Mouse (Mus musculus) MEL (cell line): ENCODE data around the gene Itgb2l. TPM values are rescaled to one million over a fixed set of nuclear protein-coding genes. Genes with fewer than 3 reads are reported as not detected.
A peak's percentile ranks its signal among the peaks of the same experiment; 100 is the strongest.

ENCODE experiments used
- DNase-seq: peaks from one replicate; pipeline ENCODE4 v3.0.0; 2011; ENCODE audit warnings: low read depth, low spot score
- H3K27ac ChIP-seq: 2 replicates; pipeline ENCODE4 v1.5.1; 2012; ENCODE audit warnings: low read depth, mild to moderate bottlenecking, control low read depth, low read length, moderate library complexity; ENCODE audit not compliant: control insufficient read depth
- H3K27me3 ChIP-seq, 2 experiments: fragments of 150-350 bp in 1 of 2; sonication (generic) in 1 of 2; 2 replicates each; pipeline ENCODE4 v1.6.1; 2012; ENCODE audit warnings: low read length in 2 of 2, mild to moderate bottlenecking in 2 of 2, improper control_type of control experiment in 1 of 2, moderate library complexity in 1 of 2; ENCODE audit not compliant: insufficient read depth in 2 of 2, control insufficient read depth in 1 of 2
- H3K36me3 ChIP-seq, 2 experiments: 2 replicates each; pipeline ENCODE4 v1.6.1; 2012 to 2014; ENCODE audit warnings: low read length in 2 of 2, improper control_type of control experiment in 1 of 2, inconsistent platforms in 1 of 2, mild to moderate bottlenecking in 1 of 2; ENCODE audit not compliant: insufficient read depth in 2 of 2, control insufficient read depth in 1 of 2
- H3K4me1 ChIP-seq, 2 experiments: fragments of 150-350 bp in 1 of 2; sonication (generic) in 1 of 2; 2 replicates each; pipeline ENCODE4 v1.6.1; 2012; ENCODE audit warnings: low read length in 2 of 2, improper control_type of control experiment in 1 of 2, mild to moderate bottlenecking in 1 of 2; ENCODE audit not compliant: insufficient read depth in 2 of 2, control insufficient read depth in 1 of 2
- H3K4me3 ChIP-seq, 2 experiments: fragments of 150-350 bp in 1 of 2; sonication (generic) in 1 of 2; 2 replicates each; pipeline ENCODE4 v1.5.1; 2012; ENCODE audit warnings: low read depth in 2 of 2, low read length in 2 of 2, mild to moderate bottlenecking in 2 of 2, moderate library complexity in 2 of 2, control low read depth in 1 of 2, improper control_type of control experiment in 1 of 2; ENCODE audit not compliant: control insufficient read depth in 1 of 2, insufficient read depth in 1 of 2
- H3K79me2 ChIP-seq: 2 replicates; pipeline ENCODE4 v1.6.1; 2012; ENCODE audit warnings: mild to moderate bottlenecking, low read length, moderate library complexity; ENCODE audit not compliant: control insufficient read depth, poor library complexity, insufficient read depth
- H3K9ac ChIP-seq: 2 replicates; pipeline ENCODE4 v1.6.1; 2012; ENCODE audit warnings: low read depth, mild to moderate bottlenecking, control low read depth, low read length, moderate library complexity; ENCODE audit not compliant: control insufficient read depth, poor library complexity, severe bottlenecking
- H3K9me3 ChIP-seq: fragments of 150-350 bp; sonication (generic); replicated peaks from 2 replicates; pipeline ENCODE4 v1.6.1; 2012; ENCODE audit warnings: mild to moderate bottlenecking, low read length, improper control_type of control experiment, moderate library complexity; ENCODE audit not compliant: insufficient read depth
- BHLHE40 ChIP-seq: IDR thresholded peaks from 2 replicates; pipeline ENCODE4 v1.6.1; 2012; ENCODE audit warnings: low read depth, mild to moderate bottlenecking, inconsistent platforms, low read length, improper control_type of control experiment, borderline replicate concordance
- CHD2 ChIP-seq: IDR thresholded peaks from 2 replicates; pipeline ENCODE4 v1.6.1; 2011; ENCODE audit warnings: low read length, improper control_type of control experiment
- EP300 ChIP-seq, 2 experiments: IDR thresholded peaks; 2 replicates each; pipeline ENCODE4 v1.6.1; 2011; ENCODE audit warnings: improper control_type of control experiment in 2 of 2, low read length in 2 of 2, low read depth in 1 of 2, mild to moderate bottlenecking in 1 of 2
- GABPA ChIP-seq: IDR thresholded peaks from 2 replicates; pipeline ENCODE4 v1.6.1; 2012; ENCODE audit warnings: low read depth, mild to moderate bottlenecking, inconsistent platforms, low read length, improper control_type of control experiment, moderate library complexity
- GATA1 ChIP-seq: IDR thresholded peaks from 2 replicates; pipeline ENCODE4 v1.6.1; 2011; ENCODE audit warnings: low read depth, low read length, improper control_type of control experiment
- HCFC1 ChIP-seq: IDR thresholded peaks from 2 replicates; pipeline ENCODE4 v1.6.1; 2012; ENCODE audit warnings: low read depth, mild to moderate bottlenecking, inconsistent platforms, low read length, improper control_type of control experiment, moderate library complexity
- JUND ChIP-seq: IDR thresholded peaks from 2 replicates; pipeline ENCODE4 v1.6.1; 2011; ENCODE audit warnings: low read depth, mild to moderate bottlenecking, improper control_type of control experiment, low read length
- KAT2A ChIP-seq: conservative IDR thresholded peaks from 2 replicates; pipeline ENCODE4 v1.6.1; 2012; ENCODE audit warnings: low read depth, low read length, improper control_type of control experiment, inconsistent platforms
- MAX ChIP-seq: IDR thresholded peaks from 2 replicates; pipeline ENCODE4 v1.6.1; 2011; ENCODE audit warnings: low read length, improper control_type of control experiment
- MAZ ChIP-seq: IDR thresholded peaks from 2 replicates; pipeline ENCODE4 v1.6.1; 2012; ENCODE audit warnings: low read depth, mild to moderate bottlenecking, inconsistent platforms, low read length, improper control_type of control experiment
- MEF2A ChIP-seq: IDR thresholded peaks from 2 replicates; pipeline ENCODE4 v1.6.1; 2014; ENCODE audit warnings: low read depth, mild to moderate bottlenecking, inconsistent platforms, low read length, improper control_type of control experiment; ENCODE audit not compliant: poor library complexity, insufficient replicate concordance, severe bottlenecking; ENCODE audit errors: extremely low read depth
- POLR2A ChIP-seq, 2 experiments: IDR thresholded peaks; 2 replicates each; pipeline ENCODE4 v1.6.1; 2011 to 2012; ENCODE audit warnings: low read length in 2 of 2, mild to moderate bottlenecking in 2 of 2, control low read depth in 1 of 2, improper control_type of control experiment in 1 of 2, low read depth in 1 of 2, moderate library complexity in 1 of 2; ENCODE audit not compliant: control insufficient read depth in 1 of 2, insufficient read depth in 1 of 2, poor library complexity in 1 of 2
- POLR2AphosphoS2 ChIP-seq: IDR thresholded peaks from 2 replicates; pipeline ENCODE4 v1.6.1; 2011; ENCODE audit warnings: low read length, improper control_type of control experiment
- POLR2AphosphoS5 ChIP-seq: IDR thresholded peaks from 2 replicates; pipeline ENCODE4 v1.6.1; 2012; ENCODE audit warnings: low read depth, borderline replicate concordance, mild to moderate bottlenecking, inconsistent platforms, low read length, moderate library complexity, mixed read lengths
- RCOR1 ChIP-seq: IDR thresholded peaks from 2 replicates; pipeline ENCODE4 v1.6.1; 2012; ENCODE audit warnings: low read depth, mild to moderate bottlenecking, inconsistent platforms, low read length, improper control_type of control experiment
- UBTF ChIP-seq: IDR thresholded peaks from 2 replicates; pipeline ENCODE4 v1.6.1; 2012; ENCODE audit warnings: low read depth, mild to moderate bottlenecking, inconsistent platforms, low read length, improper control_type of control experiment, moderate library complexity, borderline replicate concordance; ENCODE audit not compliant: insufficient read depth
- ZC3H11A ChIP-seq: IDR thresholded peaks from 2 replicates; pipeline ENCODE4 v1.6.1; 2012; ENCODE audit warnings: low read depth, mild to moderate bottlenecking, inconsistent platforms, low read length, improper control_type of control experiment
- ZKSCAN1 ChIP-seq: IDR thresholded peaks from 2 replicates; pipeline ENCODE4 v1.6.1; 2012; ENCODE audit warnings: low read depth, mild to moderate bottlenecking, inconsistent platforms, low read length, improper control_type of control experiment, moderate library complexity
- ZNF384 ChIP-seq: IDR thresholded peaks from 2 replicates; pipeline ENCODE4 v1.6.1; 2012; ENCODE audit warnings: low read depth, mild to moderate bottlenecking, inconsistent platforms, low read length, improper control_type of control experiment
- polyA plus RNA-seq, 2 experiments: library from polyadenylated mRNA; stranded (reverse) in 1 of 2; unstranded in 1 of 2; fragments of >175 nt in 1 of 2; fragments of >200 nt in 1 of 2; gene quantifications; 2 replicates each; pipeline versions ENCODE4 v1.2.1 to v1.2.4; 2012; ENCODE audit warnings: low replicate concordance in 2 of 2, low read depth in 1 of 2; ENCODE audit not compliant: insufficient read length in 2 of 2, insufficient read depth in 1 of 2, missing spikeins in 1 of 2
- total RNA-seq: library from RNA; depleted of rRNA; stranded (reverse); fragments of 300-350 nt; gene quantifications from 2 replicates; pipeline ENCODE4 v1.2.3, GENCODE M21; 2012

The Itgb2l gene
- total and polyA plus RNA-seq, 3 experiments: not detected

GRCm38 (mm10) chr16:96425044-96425443 lies 18.4 kb downstream of the Itgb2l start:
- no peak for DNase-seq
- no peak overlapping the region for H3K4me3 ChIP-seq
- no peak overlapping the region for H3K9ac ChIP-seq
- TF ChIP-seq HCFC1: no peak
- TF ChIP-seq POLR2AphosphoS5: peak; percentile 57; the same call in 1 of the 2 replicates
- no peaks in the 10 kb centered on the region for H3K4me1 ChIP-seq
- no peaks in the 10 kb centered on the region for H3K27me3 ChIP-seq
- H3K27ac ChIP-seq: no peak overlapping the region
- H3K36me3 ChIP-seq: no peaks in the 10 kb centered on the region
- no peaks in the 10 kb centered on the region for H3K9me3 ChIP-seq
- no peaks in the 10 kb centered on the region for H3K79me2 ChIP-seq

GRCm38 (mm10) chr16:96408064-96408465 lies 35.4 kb downstream of the Itgb2l start:
- TF ChIP-seq UBTF (no peak), MAX (no peak)
- no peaks in the 10 kb centered on the region for H3K79me2 ChIP-seq
- no peaks in the 10 kb centered on the region for H3K9me3 ChIP-seq
- no peaks in the 10 kb centered on the region for H3K27me3 ChIP-seq
- H3K9ac ChIP-seq: no peak overlapping the region
- DNase-seq: no peak
- no peak overlapping the region for H3K27ac ChIP-seq
- no peak overlapping the region for H3K4me3 ChIP-seq
- H3K36me3 ChIP-seq: no peaks in the 10 kb centered on the region
- H3K4me1 ChIP-seq: no peaks in the 10 kb centered on the region

- H3K4me1 ChIP-seq: no peaks in the 10 kb centered on the region
- TF ChIP-seq ZNF384 (no peak), ZKSCAN1 (no peak), EP300 (IDR thresholded peaks at IDR 0.05; ENCODE audit: low read depth in 1 of 2, low read length in 2 of 2) (no peak), MEF2A (no peak), GATA1 (no peak), JUND (no peak), MAZ (no peak), BHLHE40 (no peak), ZC3H11A (no peak), GABPA (no peak), MAX (no peak), KAT2A (no peak), CHD2 (no peak), POLR2A (IDR thresholded peaks at IDR 0.05; ENCODE audit: control insufficient read depth in 1 of 2, insufficient read depth in 1 of 2, low read depth in 1 of 2, low read length in 2 of 2, poor library complexity in 1 of 2) (no peak), POLR2AphosphoS5 (no peak), POLR2AphosphoS2 (no peak), RCOR1 (no peak)
- H3K27me3 ChIP-seq: no peaks in the 10 kb centered on the region
- no peak overlapping the region for H3K27ac ChIP-seq
- H3K9ac ChIP-seq: no peak overlapping the region
- H3K79me2 ChIP-seq: no peaks in the 10 kb centered on the region
- H3K9me3 ChIP-seq: no peaks in the 10 kb centered on the region
- no peak overlapping the region for H3K4me3 ChIP-seq
- DNase-seq: no peak
- no peaks in the 10 kb centered on the region for H3K36me3 ChIP-seq
Measured at GRCm38 (mm10) chr16:96406312-96406711, 37.1 kb downstream of the Itgb2l start.
